Mouse (Mus musculus) lung, postnatal 0 days (tissue): ENCODE measurements around the gene Ilf3. TPM values are rescaled to one million over a fixed set of nuclear protein-coding genes. Genes with fewer than 3 reads are reported as not detected.

ENCODE experiments used
- ATAC-seq: fragments of 200-750 bp; cut with Nextera tagmentation; 2 replicates; pipeline ENCODE4 v1.8.0; 2017; ENCODE audit warnings: moderate library complexity
- DNase-seq: peaks from one replicate; pipeline ENCODE4 v3.0.0-alpha.2; 2016; ENCODE audit warnings: low spot score
- H3K27ac ChIP-seq: fragments of 300-500 bp; sonication (generic); 2 replicates; pipeline ENCODE4 v1.5.1; 2014; ENCODE audit warnings: antibody characterized with exemption, mild to moderate bottlenecking, low read length, mixed read lengths
- H3K27me3 ChIP-seq: fragments of 300-500 bp; sonication (generic); replicated peaks from 2 replicates; pipeline ENCODE4 v1.6.1; 2014; ENCODE audit warnings: low read length, mixed read lengths; ENCODE audit not compliant: insufficient read depth
- H3K36me3 ChIP-seq: fragments of 300-500 bp; sonication (generic); 2 replicates; pipeline ENCODE4 v1.6.1; 2014; ENCODE audit warnings: low read length, mixed read lengths; ENCODE audit not compliant: insufficient read depth
- H3K4me1 ChIP-seq: fragments of 300-500 bp; sonication (generic); 2 replicates; pipeline ENCODE4 v1.6.1; 2014; ENCODE audit warnings: antibody characterized with exemption, low read depth, low read length, mixed read lengths; ENCODE audit not compliant: insufficient read depth
- H3K4me2 ChIP-seq: fragments of 300-500 bp; sonication (generic); replicated peaks from 2 replicates; pipeline ENCODE4 v1.6.1; 2014; ENCODE audit warnings: low read depth, mild to moderate bottlenecking, low read length, moderate library complexity, mixed read lengths
- H3K4me3 ChIP-seq: fragments of 300-500 bp; sonication (generic); 2 replicates; pipeline ENCODE4 v1.5.1; 2014; ENCODE audit warnings: low read depth, low read length
- H3K9ac ChIP-seq: fragments of 300-500 bp; sonication (generic); replicated peaks from 2 replicates; pipeline ENCODE4 v1.6.1; 2014; ENCODE audit warnings: low read depth, mild to moderate bottlenecking
- H3K9me3 ChIP-seq: fragments of 300-500 bp; sonication (generic); 2 replicates; pipeline ENCODE4 v1.6.1; 2016; ENCODE audit warnings: low read length, mixed read lengths
- CTCF ChIP-seq: IDR thresholded peaks from 2 replicates; pipeline ENCODE4 v1.5.1; 2016; ENCODE audit warnings: antibody characterized with exemption, mild to moderate bottlenecking
- EP300 ChIP-seq: IDR thresholded peaks from 2 replicates; pipeline ENCODE4 v1.6.1; 2016; ENCODE audit warnings: antibody characterized with exemption, mild to moderate bottlenecking, control low read depth
- WGBS: fragments of 180-500 bp; shearing (Covaris S2); extraction: QIAGEN DNeasy Blood & Tissue Kit; methylation state at CpG from one replicate; pipeline ENCODE4 v1.1.7; 2014; 5-methylcytosine and 5-hydroxymethylcytosine counted together
- polyA plus RNA-seq: library from polyadenylated mRNA; unstranded; fragments of >200 nt; fragmentation: Nextera tagmentation; extraction: Ambion mirVana; gene quantifications from 2 replicates; pipeline ENCODE4 v1.2.1, GENCODE M21; 2015

The Ilf3 gene
- polyA plus RNA-seq, 1 experiment from 2014 or later, result 53.4 TPM

GRCm38 (mm10) chr9:21351702-21352377, 15.8 kb upstream of the Ilf3 start:
- H3K27ac ChIP-seq, result no peak overlapping the region
- TF ChIP-seq EP300 (no peak), CTCF (no peak)
- peaks cover 21% of the 10 kb centered on the region for H3K36me3 ChIP-seq
- peaks cover 10% of the 10 kb centered on the region; the same call in 1 of the 2 replicates for H3K4me1 ChIP-seq
- no peaks in the 10 kb centered on the region for H3K27me3 ChIP-seq
- 90% methylated on average over 4 of the region's 4 CpGs for WGBS
- H3K4me2 ChIP-seq, result no peak overlapping the region
- H3K4me3 ChIP-seq, result no peak overlapping the region
- H3K9ac ChIP-seq, result no peak overlapping the region
- DNase-seq (no peak), ATAC-seq (no peak)
- no peaks in the 10 kb centered on the region for H3K9me3 ChIP-seq

GRCm38 (mm10) chr9:21352463-21353372, 15.0 kb upstream of the Ilf3 start:
- no peak overlapping the region for H3K9ac ChIP-seq
- DNase-seq (peak; percentile 30), ATAC-seq (peak; percentile 12; the same call in 1 of the 2 replicates)
- 30% methylated on average over 20 of the region's 20 CpGs for WGBS
- peaks cover 10% of the 10 kb centered on the region; the same call in 1 of the 2 replicates for H3K4me1 ChIP-seq
- no peak overlapping the region for H3K4me2 ChIP-seq
- no peaks in the 10 kb centered on the region for H3K9me3 ChIP-seq
- peak overlapping the region; percentile 84 for H3K27ac ChIP-seq
- H3K36me3 ChIP-seq, result peaks cover 15% of the 10 kb centered on the region; the same call in 1 of the 2 replicates
- TF ChIP-seq CTCF (no peak), EP300 (peak; percentile 53; the same call in 1 of the 2 replicates)
- H3K27me3 ChIP-seq, result no peaks in the 10 kb centered on the region
- H3K4me3 ChIP-seq, result no peak overlapping the region

GRCm38 (mm10) chr9:21353373-21353686, 14.3 kb upstream of the Ilf3 start:
- H3K36me3 ChIP-seq, result peaks cover 12% of the 10 kb centered on the region; the same call in 1 of the 2 replicates
- ATAC-seq (peak; percentile 36), DNase-seq (peak; percentile 65)
- peak overlapping the region; percentile 84 for H3K27ac ChIP-seq
- no peak overlapping the region for H3K4me2 ChIP-seq
- H3K9me3 ChIP-seq, result no peaks in the 10 kb centered on the region
- no peak overlapping the region for H3K4me3 ChIP-seq
- peaks cover 10% of the 10 kb centered on the region; the same call in 1 of the 2 replicates for H3K4me1 ChIP-seq
- TF ChIP-seq CTCF (no peak), EP300 (no peak)
- WGBS, result 54% methylated on average over 2 of the region's 2 CpGs
- no peak overlapping the region for H3K9ac ChIP-seq
- no peaks in the 10 kb centered on the region for H3K27me3 ChIP-seq

GRCm38 (mm10) chr9:21354796-21355195, 12.9 kb upstream of the Ilf3 start:
- Histone ChIP-seq H3K9me3 (no peaks in the 10 kb centered on the region), H3K9ac (no peak overlapping the region), H3K27me3 (no peaks in the 10 kb centered on the region), H3K4me1 (peaks cover 10% of the 10 kb centered on the region; the same call in 1 of the 2 replicates), H3K4me3 (no peak overlapping the region), H3K27ac (peak overlapping the region; percentile 32; the same call in 1 of the 2 replicates), H3K4me2 (no peak overlapping the region), H3K36me3 (peaks cover 12% of the 10 kb centered on the region; the same call in 1 of the 2 replicates)
- peak; percentile 72 for DNase-seq
- peak; percentile 75 for ATAC-seq
- TF ChIP-seq EP300, result 0 out of 2 replicates have a peak, but pooled peaks have one; percentile 17
- no peak for TF ChIP-seq CTCF
- WGBS, result 64% methylated on average over 6 of the region's 6 CpGs

GRCm38 (mm10) chr9:21356981-21357718, 10.5 kb upstream of the Ilf3 start:
- no peaks in the 10 kb centered on the region for H3K9me3 ChIP-seq
- no peak overlapping the region for H3K27ac ChIP-seq
- no peak overlapping the region for H3K9ac ChIP-seq
- peak; percentile 90 for TF ChIP-seq CTCF
- TF ChIP-seq EP300, result no peak
- no peak overlapping the region for H3K4me2 ChIP-seq
- DNase-seq (peak; percentile 91), ATAC-seq (peak; percentile 54)
- H3K4me1 ChIP-seq, result peaks cover 10% of the 10 kb centered on the region; the same call in 1 of the 2 replicates
- peaks cover 6% of the 10 kb centered on the region; the same call in 1 of the 2 replicates for H3K36me3 ChIP-seq
- no peaks in the 10 kb centered on the region for H3K27me3 ChIP-seq
- no peak overlapping the region for H3K4me3 ChIP-seq
- 5% methylated on average over 1 of the region's 1 CpGs for WGBS
